Mouse (Mus musculus): ENCODE results near the gene Sbk1.
A peak's percentile ranks its signal among the peaks of the same experiment; 100 is the strongest.
"Not testable (repeated sequence)": the region's sequence is repeated elsewhere in the genome, so short reads cannot be mapped to it uniquely, and the experiment has no call there.

Gene Sbk1

DNA sequence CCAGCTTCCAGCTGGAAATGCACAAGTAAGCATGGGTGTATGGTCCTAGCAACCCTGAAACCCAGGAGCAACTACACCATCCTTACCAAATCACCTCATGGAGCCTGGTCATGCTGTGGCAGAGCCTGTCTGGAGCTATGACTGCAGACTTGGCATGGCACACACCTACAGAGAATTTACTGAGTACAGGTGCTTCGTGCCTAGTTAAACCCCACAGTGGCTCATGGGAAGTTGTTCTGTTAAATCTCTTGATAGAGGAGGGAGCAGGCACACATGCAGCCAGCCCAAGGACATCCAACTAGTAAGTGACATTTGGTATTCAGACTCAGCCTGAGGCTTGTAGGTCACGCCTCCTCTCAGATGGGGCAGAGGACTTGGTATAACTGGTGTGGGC is 15.7 kb downstream of the Sbk1 start:
- peak in 1 of 2 experiments; percentile 45 for DNase-seq

DNA sequence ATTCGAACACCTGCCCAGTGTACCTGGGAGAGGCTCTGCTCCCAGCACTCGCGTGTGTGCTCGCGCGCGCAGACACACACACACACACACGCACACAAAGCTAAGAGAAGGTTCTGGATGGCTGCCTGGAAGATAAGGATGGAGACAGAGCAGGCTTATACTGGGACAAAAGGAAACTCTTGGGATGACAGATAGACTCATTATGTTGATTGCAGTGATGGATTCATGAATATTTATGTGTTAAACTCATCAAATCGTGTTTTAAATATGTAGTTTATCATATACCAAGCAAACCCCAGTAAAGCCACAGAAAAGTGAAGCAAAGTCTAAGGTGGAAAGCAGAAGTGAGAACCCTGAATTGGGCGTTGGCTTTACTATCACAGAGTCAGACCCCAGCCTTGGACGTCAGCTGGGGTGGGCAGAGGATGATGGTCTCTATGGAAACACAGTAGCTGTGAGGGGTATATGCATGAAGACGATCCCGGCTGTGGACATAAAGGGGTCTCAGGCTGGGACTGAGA is 16.2 kb downstream of the Sbk1 start:
- no peak for DNase-seq

DNA sequence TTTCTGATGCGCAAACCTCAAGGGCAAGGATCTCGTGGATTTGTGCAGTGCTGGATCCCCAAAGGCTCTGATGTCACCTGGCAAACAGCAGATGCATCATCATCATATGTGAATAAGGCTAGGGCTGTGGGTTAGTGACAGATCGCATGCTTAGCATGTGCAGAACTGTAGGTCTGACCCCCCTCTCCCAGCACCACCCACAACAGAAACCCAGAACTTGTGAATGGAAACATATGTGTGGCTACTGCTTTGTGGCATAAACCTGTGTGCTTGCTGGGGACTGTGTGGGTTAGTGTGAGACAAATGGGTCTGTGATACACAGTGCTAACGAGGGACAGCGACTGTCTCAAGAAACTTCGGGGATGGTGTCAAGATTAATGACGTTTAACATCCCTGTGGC is 17.0 kb downstream of the Sbk1 start:
- no peak for DNase-seq

DNA sequence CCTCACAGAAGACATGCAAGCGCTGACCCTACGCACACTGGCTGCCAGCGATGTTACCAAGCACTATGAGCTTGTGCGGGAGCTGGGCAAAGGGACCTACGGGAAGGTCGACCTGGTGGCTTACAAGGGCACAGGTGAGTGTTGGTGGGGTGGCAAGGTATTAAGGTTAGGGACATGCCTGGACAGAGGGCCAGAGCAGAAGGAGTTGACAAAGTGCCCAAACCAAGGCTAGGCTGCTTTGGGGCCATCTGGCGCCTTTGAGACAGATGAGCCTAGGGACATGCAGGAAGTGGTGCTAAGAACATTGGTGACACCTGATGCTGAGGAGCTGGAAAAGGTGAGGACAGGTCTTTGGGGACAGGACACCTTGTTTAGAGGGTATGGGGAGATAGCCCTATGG is 17.5 kb downstream of the Sbk1 start:
- DNase-seq: peak; percentile 44 to 54

DNA sequence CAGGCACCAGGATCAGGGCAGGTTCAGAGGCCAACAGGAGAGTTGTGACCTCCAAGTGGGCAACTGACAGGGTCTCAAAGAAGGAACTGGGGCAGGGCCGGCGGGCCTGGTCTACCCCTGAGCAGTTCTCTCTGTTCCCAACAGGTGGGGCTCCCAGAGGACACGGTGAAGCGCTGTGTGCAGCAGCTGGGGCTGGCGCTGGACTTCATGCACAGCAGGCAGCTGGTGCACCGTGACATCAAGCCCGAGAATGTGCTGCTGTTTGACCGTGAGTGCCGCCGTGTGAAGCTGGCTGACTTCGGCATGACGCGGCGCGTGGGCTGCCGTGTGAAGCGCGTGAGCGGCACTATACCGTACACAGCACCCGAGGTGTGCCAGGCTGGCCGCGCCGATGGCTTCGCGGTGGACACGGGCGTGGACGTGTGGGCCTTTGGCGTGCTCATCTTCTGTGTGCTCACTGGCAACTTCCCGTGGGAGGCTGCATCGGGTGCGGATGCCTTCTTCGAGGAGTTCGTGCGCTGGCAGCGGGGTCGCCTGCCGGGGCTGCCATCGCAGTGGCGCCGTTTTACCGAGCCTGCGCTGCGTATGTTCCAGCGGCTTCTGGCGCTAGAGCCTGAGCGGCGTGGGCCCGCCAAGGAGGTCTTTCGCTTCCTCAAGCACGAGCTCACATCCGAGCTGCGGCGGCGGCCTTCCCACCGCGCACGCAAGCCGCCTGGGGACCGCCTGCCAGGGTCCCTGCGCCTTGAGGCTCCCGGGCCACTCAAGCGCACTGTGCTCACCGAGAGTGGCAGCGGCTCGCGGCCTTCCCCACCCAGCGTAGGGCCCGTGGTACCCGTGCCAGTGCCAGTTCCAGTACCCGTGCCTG is 19.5 kb downstream of the Sbk1 start:
- DNase-seq: no peak

DNA sequence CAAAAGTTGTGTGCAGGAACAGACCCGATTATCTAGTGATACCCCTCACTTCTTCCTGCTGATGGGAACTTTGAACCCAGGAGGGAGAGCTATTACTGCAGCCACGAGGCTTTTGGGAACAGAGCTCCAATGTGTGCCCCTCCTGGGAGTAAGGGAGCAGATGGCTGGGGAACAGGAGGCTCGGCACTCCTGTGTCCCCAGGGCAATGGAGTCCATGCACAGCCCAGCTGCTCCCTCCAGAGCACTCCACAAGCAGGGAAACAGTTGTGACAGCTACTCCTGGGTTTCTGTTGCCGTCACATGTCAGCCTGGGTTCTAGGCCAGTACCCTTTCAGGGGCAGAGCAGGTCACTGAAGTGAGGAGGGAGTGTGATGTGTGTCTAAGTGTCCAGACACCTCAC is 20.7 kb downstream of the Sbk1 start:
- no peak for DNase-seq

DNA sequence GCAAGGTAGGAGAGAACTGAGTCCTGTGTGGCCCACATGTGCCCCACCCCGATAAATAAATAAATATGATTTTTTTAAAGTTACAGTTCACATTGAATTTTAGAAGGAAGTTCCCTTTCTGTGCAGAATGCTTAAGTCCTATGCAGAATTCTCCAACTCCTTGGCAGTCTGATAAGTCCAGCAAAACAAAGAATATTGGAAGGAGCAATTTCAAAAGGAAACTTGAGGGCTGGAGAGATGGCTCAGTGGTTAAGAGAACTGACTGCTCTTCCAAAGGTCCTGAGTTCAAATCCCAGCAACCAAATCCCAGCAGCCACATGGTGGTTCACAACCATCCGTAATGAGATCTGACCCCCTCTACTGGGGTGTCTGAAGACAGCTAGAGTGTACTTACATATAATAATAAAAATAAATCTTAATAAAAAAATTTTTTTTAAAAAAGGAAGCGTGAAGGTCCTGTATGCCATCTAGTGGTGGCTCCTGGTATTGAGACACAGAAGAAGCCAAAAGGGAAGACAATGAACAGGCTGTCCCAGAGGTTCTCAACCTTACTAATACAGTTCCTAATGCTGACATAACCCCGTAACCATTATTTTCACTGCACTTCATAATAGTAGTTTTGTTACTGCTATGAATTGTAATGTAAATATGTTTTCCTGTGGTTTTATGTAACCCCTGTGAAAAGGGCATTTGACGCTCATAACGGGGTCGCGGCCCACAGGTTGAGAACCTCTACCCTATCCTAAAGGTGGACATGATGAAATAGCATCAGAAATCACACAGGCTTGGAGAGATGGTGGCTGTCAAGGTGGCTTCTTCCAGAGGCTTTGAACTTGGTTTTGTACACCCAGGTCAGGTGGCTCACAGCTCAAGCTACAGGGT is 25.4 kb downstream of the Sbk1 start:
- DNase-seq: peak in 1 of 2 experiments; percentile 63

DNA sequence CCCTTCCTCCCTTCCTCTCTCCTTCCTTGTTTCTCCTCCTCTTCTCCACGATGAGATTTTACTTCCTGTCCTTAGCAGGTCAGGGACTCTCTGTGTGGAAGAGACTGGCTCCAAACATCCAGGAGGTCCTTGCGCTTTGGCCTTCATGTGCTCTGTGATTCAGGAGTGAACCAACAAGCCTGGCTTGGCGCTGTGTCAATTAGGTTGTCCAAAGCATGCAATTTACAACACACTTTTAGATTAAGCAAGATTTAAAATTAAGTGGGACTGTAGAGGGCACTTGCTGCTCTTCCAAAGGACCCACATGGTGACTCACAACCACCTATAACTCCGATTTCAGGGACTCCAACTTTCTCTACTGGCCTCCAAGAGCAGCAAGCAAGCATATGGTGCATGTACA is 26.4 kb downstream of the Sbk1 start:
- DNase-seq: no peak

DNA sequence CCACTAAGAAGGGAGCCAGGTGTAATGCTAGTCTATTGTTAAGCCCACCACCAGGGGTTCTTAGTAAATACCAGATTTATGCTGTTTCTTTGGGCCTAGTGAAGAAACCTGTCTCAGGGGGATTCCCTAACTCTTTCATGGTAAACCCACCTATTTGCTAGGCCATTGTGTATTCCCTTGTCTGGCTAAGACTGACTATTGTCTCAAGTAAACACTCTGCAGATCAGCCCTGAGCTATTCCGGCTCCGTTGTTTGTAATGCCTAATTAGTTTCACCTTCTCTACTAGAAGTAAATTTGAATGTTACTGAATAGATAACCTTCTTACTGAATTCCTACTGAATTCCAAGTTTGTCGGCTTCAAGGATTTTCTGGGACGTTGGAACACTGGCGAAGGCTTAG is 29.4 kb downstream of the Sbk1 start:
- not testable (repeated sequence) for DNase-seq

DNA sequence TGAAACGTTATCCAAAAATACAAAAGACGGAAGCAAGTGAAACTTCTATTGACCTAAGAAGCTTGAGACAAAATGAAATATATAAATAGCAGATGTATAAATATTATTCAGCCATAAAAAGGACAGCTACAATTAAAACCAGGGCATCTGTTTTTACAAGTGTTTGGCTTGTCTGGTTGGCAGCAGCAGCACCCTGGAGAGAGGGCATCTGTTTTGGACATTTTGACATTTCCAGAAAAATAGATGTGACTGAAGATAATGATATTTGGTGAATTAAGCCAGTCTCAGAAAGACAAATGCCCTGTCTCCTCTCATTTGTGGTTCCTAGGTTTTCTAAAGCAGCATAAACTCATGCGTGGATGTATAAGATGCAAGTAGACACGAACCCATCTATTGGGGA is 39.4 kb downstream of the Sbk1 start:
- DNase-seq: peak; percentile 31 to 55

DNA sequence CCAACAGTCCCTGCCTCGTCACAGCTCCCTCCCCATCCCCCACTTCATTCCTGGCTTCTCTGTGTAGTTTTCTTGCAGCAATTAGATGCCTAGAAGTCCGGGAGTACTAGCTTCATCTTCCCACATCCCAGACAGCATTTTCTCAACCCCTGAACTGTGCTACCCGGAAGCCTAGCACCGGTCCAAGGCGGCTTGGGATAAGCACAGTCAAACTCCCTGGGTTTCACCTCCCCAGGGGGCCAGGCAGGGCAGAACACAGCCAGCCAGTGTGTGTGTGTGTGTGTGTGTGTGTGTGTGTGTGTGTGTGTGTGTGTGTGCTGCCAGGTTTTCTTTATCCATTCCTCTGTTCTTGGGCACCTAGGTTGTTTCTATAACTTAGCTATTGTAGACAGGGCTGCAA is 40.9 kb downstream of the Sbk1 start:
- DNase-seq: no peak

DNA sequence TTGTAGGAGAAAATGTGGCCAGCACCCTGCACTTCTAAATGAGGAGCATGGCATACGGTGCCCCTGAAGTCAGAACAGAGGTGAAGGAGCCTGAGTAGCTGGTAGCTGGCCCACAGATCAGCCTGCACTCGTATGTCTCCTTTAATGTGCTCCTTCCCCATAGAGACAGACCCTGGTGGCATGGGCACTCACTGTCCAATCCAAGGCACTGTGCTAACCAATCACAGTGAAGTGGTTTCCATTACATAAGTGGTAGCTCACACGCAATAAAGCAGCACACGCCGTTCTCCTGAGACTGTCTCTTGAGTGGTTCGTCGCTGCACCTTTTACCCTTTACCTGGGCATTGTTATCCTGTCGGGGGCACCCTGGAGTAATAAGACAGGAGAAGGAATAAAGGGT is 41.9 kb downstream of the Sbk1 start:
- no peak for DNase-seq

DNA sequence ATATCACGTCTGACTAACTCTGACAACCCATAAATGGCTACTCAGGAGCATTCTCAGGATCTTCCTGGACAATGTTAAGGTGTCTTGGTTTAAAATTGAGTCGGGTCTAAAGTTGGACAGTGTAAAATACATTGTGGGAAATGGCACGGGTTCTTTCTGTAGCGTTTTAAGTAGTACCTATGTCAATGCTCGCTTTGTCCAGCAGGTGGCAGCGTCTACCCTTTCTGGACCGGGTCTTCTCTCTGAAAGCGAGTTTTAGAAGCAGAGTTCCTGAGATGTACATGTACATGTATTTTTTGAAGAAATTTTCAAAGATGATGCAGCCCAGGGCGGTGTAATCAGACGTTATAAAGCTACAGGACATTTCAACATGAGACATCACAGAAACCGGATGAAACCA is 51.3 kb downstream of the Sbk1 start:
- DNase-seq: peak; percentile 79 to 85

DNA sequence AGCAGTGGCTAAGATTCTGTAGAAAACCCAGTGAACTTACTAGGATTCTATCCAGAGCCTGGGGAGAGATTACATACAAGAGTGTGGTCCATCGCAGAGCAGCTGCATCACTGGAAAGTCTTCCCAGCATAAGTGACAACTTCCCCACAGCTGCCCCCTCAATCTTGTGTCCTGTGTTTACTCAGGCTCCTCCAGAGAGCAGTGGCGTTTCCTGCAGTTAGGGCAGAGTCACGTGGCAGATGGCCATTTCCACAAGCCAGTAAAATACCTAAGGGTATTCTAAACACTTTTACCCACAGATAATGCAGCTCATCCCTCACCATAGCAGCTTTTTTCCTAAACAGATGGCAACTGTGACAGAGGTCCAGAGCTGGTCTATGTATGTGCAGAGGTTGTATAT is 52.4 kb downstream of the Sbk1 start:
- no peak for DNase-seq

DNA sequence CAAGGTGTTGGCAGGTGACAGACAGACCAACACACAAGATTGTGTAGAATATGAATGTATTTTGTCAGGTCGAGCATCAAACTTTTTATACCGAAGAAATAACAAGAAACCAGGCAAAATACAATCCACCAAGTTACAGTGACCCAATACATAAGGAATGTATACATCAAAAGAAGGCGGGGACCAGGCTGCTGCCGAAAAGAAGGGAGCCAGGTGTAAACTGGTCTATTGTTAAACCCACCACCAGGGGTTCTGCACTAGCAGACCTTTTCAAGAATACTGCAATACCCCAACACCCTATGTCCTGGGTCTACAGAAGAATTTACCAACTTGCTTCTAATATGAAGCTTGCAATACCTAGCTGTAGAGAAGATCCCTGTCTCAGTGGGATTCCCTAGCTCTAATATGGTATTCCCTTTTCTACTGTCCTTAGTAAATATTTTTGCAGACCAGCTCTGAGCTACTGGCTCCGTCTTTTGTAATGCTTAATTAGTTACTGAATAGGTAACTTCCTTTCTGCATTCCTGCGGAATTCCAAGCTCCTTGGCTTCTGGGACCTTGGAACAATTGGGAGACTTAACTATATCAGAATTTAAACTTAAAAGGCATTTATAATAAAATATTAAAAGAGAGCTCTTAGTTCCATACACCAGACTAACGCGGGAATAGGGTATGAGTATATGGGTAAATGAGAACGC is 53.3 kb downstream of the Sbk1 start:
- DNase-seq: not testable (repeated sequence)

DNA sequence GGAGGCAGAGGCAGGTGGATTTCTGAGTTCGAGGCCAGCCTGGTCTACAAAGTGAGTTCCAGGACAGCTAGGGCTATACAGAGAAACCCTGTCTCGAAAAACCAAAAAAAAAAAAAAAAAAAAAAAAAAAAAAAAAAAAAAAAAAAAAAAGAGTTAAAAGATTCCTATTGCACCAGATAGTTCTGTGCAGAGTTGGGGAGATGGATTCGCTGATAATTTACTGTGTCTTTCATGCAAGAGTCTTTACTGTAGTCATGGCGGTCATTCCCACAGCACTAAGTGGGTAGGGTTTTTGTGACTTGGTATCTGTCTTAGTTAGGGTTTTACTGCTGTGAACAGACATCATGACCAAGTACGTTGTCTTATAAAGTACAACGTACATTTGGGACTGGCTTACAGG is 56.4 kb downstream of the Sbk1 start:
- DNase-seq: not testable (repeated sequence)

DNA sequence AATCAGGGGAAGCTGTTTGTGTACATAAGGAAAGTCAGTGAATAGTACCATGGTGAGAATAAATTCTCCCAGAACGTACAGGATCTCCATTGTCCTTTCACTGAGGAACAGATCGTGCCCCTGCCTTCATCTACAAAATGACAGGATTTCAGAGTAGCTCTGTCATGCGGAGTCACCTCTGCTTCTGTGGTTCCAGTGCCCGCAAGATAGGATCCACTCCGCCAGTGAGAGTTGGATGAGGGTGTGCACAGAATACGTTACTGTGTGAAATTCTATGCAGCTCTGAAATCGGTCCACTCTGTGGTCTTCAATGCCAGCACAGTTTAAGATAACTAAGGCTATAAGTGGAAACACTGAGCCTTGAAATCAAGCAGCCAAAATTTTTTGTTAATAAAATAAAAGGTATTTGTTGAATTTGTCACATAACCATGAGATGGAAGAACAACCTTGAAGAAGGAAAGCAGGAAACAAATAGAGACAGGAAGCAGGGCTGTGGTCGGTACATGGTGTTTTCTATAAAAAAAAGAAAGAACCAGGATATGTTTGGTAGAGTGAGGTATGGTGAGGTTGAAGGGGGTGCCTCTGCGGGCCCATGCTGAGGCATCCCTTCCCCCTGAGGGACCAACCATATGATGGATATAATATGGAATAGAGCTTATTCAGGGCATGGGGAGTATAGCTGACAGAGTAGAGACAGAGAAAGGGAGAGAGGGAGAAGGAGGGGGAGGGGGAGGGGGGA is 57.7 kb downstream of the Sbk1 start:
- no peak for DNase-seq

DNA sequence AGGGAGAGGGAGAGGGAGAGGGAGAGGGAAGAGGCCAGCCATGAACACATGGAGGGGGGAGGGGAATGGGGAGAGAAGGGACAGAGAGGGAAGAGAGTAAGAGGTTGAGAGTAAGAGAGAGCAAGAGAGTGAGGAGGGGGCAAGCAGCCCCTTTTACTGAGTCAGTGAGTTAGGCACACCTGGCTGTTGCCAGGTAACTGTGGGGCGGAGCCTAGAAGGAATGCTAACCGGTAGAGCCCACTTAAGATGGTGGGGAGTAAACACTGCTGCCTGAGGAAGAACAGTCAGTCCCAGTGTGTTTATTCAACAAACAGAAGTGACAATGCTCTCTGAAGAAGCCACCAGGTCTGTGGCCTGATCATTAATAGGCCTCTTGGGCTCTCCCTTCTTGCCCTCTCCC is 58.3 kb downstream of the Sbk1 start:
- no peak for DNase-seq

DNA sequence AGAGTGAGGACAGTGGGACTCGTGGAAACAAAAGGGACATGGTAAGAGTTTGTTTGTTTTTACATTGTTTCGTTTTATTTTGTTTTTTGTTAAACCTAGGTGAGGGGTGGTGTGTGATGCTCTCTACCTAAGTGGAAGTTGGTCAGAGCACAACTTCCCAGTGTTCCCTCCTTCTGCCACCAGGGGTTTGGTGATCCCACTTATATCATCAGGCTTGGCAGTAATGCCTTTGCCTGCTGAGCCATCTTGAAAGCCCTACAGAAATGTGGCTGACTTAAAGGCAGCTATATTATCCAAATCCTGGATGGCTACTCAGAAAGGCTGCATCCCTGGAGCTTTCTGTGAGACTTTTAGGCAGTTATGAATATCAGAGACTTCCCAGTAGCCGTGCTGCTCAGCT is 60.3 kb downstream of the Sbk1 start:
- DNase-seq: no peak

DNA sequence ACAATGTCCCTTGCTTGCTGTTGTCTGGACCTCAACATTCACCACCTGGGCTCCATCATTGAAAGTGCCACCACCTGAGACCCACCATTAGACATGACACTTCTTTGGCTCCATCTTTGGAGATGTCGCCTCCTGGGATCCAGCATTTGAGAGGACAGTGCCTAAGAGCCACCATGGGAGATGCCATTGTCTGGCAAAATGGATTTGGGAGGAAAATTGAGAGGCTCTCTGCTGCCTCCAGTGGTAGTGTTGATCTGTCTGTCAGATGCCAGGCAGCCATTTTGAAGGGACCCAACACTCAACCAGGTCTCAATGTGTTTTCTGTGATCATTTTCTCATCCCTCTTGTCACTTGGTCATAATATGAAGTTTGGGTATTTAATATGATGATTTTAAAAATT is 63.1 kb downstream of the Sbk1 start:
- no peak for DNase-seq

DNA sequence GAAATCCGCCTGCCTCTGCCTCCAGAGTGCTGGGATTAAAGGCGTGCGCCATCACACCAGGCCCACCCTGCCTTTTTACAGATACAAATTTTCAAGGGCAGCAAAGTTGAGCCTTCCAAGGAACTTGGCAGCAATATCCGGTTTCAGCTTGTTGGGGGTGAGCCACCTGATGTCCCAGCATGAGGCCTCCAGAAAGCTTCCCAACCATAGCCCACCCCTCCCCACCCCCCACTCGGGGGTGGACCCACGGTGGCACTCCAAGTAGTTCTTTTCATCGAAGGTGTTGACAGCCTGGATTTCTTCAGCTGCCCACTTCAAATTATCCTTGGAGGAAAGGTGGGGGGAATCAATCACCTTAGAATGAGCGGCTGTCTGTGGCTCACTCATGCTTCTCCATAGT is 66.5 kb downstream of the Sbk1 start:
- DNase-seq: no peak

DNA sequence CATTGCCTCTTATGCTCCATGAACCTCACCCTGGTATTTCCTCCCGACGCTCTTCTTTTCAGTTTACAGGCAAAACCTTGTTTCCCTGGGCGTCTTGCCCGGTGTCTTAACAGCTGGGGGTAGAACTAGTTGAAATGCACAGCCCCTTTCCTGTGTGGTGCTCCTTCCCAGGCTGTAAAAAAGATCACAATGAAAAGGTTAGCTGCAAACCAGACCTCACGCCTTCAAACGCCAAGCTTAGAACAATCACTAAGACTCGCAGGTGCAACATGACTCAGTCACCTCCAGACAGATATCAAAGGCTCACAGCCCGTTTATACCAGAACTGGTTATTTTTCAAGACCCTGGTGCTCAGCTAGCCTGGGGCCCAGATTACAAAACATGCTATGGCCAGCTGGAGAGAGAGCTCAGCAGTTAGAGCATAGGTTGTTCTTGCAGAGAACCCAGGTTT is 67.1 kb downstream of the Sbk1 start:
- DNase-seq: no peak
